Mouse (Mus musculus): Measurements from ENCODE around the gene 4933430I17Rik.

- TF ChIP-seq POLR2A (IDR thresholded peaks at IDR 0.05; ENCODE audit: low read depth, low read length) (no peak), CTCF (IDR thresholded peaks at IDR 0.05; ENCODE audit: extremely low read depth, insufficient read depth, insufficient read length, insufficient replicate concordance) (no peak)
Observed at GRCm38 (mm10) chr4:62487172-62487571, 38.0 kb upstream of the 4933430I17Rik start.

All from spleen, adult 2 months (tissue).